Mouse (Mus musculus) large intestine, adult 2 months (tissue): ENCODE measurements around the gene Irak1bp1. TPM values are rescaled to one million over a fixed set of nuclear protein-coding genes. Genes with fewer than 3 reads are reported as not detected.

Experiments used
- DNase-seq: peaks from one replicate; pipeline ENCODE4 v3.0.0-alpha.2; 2012; ENCODE audit warnings: low read depth, low spot score
- WGBS: fragments of 180-500 bp; shearing (Covaris S2); methylation state at CpG from one replicate; pipeline ENCODE4 v1.1.7; 2018; 5-methylcytosine and 5-hydroxymethylcytosine counted together
- polyA plus RNA-seq: library from polyadenylated mRNA; depleted of rRNA; stranded (reverse); fragments of >200 nt; gene quantifications from 2 replicates; pipeline ENCODE4 v1.2.3, GENCODE M21; 2012; rRNA removed

Irak1bp1 gene
- polyA plus RNA-seq: 1.4 and 1.5 TPM in 2 replicates

DNA sequence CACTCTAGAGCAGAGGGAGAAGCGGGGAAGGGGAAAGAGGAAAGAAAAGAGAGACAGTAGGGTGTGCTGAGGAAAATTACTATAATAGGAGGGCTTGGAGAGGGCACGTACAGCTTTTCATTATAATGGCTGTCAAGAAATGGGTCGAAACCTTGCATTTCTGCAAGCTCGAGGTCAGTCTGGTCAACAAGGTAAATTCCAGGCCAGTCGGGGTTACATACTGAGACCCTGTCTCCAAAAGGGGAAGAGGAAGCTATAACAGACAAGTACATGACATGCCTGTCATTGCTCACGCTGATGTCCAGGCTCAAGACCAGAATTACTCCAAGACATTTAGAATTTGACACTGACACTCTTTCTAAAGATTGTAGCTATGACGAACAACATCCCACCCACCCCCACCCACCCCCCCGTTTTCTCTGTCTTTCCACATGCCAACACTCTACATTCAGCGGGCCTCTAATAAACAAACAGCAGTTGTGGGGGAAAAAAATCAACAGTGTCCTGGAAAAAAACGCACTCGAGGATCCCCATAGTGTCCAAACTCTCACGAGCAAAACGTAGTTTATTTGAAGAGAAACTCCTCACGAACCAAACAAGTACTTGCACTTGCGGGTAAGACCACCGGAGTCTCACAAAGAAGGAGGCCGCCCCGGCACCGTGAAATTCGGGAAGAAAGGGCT lies at the start of gene Irak1bp1:
Gene Irak1bp1, plus strand, starts transcription at position 534 of the 683 bp plus-strand sequence.
- WGBS: 16% methylated on average over 20 of the region's 20 CpGs
- no peak for DNase-seq

DNA sequence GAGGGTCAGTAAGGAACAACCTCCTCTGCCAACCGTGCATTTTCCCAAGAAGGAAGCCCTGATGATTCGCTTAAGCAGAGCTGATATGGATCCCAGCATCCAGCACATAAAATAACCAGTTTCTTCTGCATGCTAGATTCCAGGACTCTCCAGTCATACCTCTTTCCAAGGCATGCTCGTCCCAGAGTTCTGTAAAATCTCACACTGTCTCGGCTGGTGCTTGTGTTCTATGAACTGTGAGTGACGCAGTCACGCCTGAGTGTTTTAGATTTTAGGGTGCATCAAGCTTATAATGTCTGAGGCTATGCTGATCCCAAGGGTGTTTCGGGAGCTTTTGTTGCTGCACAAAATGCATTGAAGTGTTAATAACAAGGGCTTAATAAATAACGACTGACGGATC lies 41.0 kb upstream of the Irak1bp1 start:
- 71% methylated on average over 9 of the region's 9 CpGs for WGBS
- no peak for DNase-seq

DNA sequence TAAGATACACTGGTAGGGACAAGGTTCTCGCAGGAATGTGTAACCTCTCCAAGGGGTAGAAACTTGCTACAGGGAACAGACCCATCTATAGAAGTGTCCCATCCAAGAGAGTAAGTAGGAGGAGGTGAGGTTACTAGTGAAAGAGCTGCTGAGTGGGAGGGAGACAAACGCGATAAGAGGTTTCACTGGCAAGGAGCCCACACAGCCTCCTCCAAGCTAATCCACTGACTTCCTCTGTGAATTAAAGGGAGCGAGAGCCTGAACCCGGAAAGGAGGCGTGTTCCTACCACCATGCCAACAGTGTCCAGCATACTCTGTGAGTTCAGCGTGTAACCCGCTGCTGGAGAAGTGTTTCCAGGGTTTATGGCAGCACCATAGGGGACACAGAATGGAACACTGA lies 29.0 kb upstream of the Irak1bp1 start:
- no peak for DNase-seq

DNA sequence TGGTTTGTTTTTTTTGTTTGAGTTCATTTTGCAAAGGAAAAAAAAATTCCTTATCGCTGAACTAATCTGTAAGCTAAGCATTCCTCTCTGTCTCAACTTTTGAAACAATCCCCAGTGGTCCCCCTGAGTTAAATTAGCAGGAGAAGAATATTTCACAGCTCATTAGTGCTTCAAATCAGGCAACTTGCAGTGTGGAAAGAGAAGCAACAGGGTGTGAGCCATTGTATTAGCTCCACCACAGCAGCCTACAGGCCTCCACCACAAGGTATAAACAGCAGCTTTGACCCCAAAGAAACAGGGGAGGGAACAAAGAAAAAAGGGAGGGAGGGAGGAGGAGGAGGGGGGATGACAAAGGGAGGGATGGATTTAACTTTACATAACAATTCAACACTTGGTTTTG lies 22.2 kb upstream of the Irak1bp1 start:
- DNase-seq: no peak
- WGBS: 50% methylated on average over 1 of the region's 1 CpGs

More for the DNA sequence above, 29.0 kb upstream of the Irak1bp1 start:
- WGBS: 65% methylated on average over 8 of the region's 8 CpGs

DNA sequence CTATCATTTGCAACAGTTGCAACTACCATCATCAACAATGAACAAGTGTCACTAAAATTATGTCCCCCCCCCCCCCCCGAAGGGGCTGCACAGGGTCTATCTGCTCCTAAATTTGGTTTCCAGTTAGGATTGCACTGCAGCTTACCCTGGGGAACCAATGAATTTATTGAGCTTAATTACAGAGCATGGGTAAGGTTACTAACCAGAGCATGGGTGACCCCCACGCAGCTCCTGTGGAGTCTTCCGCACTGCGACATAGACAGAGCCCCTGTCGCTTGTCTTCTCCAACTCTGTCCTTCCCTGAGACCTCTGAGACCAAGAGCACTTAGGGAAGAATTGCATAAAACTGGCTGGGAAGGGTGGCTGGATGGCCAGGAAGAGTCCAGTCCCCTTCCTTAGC lies 21.7 kb upstream of the Irak1bp1 start:
- 64% methylated on average over 5 of the region's 5 CpGs for WGBS
- DNase-seq: no peak

DNA sequence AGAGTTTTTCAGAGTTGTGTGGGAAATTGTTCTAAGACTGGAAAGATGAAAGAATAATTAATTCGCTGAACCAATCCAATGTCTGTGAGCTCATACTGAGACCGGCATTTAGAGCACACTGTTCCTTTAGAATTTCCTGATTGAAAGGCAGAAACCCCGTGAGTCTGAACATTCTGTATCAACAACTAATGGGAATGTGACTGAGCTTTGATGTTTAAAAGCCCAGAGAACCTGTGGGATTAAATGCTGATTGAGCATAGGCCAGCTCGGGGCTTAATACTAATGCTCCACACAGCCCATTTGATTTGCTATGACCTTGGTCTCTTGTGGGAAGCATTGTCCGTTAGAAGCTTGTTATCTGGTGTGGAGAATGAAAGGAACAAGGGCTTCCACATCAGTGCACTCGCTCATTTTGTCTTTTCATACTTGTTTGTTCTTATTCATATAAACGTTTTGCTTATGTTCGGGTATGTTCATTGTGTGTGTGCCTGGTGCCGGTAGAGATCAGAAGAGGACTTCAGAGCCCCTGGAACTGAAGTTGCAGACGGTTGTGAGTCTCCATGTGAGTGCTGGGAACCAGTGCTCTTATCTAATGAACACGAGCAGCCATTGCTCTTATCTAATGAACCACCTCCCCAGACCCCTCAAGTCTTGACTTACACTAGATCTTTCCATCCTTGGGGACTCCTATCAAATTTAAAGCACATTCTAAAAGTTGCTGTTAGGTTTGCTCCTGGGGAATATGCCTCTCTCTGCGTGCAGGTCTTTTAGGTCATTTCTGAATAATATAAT lies 17.0 kb upstream of the Irak1bp1 start:
- no peak for DNase-seq
- WGBS: 71% methylated on average over 12 of the region's 12 CpGs

DNA sequence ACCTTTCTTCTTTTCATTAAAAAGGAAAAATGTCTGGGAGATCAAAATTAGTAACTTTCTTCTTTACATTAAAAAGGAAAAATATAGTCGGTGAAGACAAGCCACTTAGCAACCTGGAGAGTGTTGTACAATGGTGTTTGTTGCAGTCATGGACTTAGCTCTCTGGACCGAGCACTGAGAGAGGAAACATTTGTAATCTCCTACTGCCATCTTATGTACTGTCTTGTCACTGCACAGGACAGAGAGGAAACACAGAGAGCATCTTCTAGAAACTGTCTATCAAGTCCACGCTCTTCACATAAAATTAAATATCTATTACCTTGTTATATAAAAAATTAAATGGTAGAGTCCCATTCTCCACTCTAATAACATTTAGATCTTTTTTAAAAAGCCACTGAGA lies 14.8 kb upstream of the Irak1bp1 start:
- DNase-seq: no peak
- 46% methylated on average over 3 of the region's 3 CpGs for WGBS

DNA sequence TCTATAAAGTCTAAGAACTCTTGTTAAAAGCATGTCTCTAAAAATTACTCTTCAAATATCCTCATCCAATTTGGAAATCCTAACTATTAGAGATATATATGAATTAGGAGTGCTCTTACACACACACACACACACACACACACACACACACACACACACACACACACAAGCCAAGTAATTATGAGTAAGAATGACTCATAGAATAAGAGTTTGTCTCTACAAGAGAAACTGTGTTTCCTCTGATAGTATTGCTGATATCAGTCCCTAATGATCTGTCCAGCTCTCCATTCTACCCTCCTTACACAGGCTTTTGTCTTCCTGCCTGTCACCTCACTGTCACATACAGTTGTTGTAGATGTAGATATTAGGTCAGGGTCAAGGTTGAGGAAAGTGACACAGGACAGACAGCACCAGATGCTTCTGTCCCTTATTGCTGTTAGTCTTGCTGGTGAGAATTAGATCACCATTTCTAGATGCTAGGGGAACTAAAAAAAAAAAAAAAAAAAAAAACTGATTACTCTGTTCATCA lies 14.0 kb upstream of the Irak1bp1 start:
- no peak for DNase-seq

DNA sequence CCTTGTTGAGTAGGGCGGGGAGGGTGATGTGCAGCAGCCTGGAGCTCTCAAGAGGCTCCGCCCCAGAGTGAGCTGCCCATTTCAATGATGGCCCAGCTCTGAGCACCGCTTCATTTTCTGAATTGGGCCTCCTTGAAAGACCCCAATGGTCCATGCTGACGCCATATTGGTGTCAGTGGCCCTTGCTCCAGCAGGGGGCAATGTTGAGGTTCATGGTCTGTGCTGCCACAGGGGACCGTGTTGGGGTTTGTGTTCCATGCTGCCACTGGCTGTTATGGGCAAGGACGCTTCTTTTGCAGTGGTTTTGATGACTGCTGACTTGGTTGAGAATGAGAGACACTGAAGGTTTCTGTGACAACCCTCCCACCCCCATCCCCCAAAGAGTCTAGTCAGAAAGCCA lies 2.9 kb upstream of the Irak1bp1 start:
- 91% methylated on average over 6 of the region's 6 CpGs for WGBS
- no peak for DNase-seq

DNA sequence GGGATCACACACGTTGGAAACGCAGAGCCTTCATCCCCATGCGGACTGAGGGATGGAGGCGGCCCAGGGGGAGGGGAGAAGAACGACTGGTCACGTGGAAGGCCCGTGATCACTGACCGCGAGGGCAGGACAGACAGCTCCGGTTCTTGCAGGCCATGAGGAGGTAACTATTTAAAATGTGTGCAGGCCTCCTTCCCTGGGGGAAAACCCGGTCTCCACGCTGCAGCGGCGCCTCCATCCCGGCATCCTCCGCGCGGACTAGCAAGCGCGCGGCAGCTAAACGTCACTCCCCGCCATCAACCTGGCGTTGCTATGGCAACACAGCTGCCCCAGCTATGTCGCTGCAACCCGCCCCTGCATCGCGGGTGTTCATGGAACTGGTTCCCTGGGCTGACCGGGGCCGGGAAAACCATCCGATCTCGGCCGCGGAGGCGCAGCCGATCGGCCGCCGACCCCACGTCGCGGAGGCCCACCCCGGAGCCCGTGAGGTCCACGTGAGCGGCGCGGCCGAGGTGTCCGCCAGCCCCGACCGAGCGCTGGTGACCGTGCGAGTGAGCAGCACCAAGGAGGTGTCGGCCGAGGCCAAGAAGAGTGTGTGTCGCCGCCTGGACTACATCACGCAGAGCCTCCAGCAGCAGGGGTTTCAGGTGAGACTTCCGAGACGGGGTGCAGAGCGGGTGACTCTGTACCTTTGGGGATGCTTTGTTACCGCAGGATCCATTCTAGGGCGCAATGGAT lies 522 bp downstream of the Irak1bp1 start:
- 1% methylated on average over 65 of the region's 65 CpGs for WGBS

DNA sequence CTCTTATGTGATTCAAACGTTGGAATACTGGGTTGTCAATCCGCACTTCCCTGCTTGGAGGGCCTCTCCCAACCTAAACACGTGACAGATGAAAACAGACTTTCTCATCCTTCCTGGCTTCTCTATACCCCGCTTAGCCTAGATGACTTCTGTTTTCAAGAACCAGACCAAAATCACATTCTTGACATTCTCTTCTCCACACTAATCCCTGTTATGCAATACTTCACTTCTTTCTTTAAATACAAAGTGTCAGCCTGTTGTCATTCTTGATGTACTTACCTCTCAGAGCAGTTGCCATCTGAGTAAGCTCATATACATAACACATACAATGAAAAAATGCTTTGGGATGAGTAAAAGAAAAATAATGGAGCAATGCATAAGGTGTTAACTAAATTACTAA lies 2.6 kb downstream of the Irak1bp1 start:
- DNase-seq: no peak
- WGBS: 56% methylated on average over 4 of the region's 4 CpGs

More for the DNA sequence above, 522 bp downstream of the Irak1bp1 start:
- DNase-seq: no peak

DNA sequence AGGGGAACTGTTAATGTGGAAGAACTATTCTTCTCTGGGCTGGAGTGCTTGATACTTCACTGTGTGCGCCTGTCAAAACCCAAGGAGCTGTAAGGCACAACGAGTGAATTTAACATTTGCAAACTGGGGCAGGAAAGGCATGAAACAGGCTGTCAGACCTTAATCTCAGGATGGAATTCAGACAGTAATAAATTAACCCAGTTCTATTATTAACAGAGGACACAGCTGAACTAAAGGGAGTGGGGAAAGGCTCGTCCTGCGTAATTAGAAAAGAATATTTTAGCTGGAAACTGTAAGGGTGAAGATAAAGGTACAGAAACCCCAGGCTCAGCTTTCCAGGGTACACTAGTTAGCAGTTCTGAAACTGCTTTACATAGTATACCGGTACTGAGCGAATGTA lies 6.6 kb downstream of the Irak1bp1 start:
- no peak for DNase-seq
- 76% methylated on average over 6 of the region's 6 CpGs for WGBS

DNA sequence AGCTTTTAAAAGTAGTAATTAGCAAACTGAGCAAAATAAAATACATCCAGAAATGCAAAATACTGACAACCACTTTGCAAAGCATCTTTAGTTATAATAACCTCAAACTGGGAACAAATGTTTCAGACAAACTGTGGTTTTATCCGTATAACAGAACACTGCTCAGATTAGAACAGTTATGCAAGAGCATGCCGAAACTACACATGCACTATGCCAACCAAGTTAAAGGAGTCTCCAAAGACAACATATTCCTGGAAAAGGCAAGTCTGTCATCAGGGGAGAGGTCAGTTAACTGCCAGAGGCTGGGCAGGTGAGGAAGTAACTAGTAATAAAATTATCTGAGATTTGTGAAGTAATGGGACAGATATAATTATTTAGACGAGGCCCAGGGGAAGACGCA lies 13.3 kb downstream of the Irak1bp1 start:
- no peak for DNase-seq
- WGBS: 74% methylated on average over 4 of the region's 4 CpGs

DNA sequence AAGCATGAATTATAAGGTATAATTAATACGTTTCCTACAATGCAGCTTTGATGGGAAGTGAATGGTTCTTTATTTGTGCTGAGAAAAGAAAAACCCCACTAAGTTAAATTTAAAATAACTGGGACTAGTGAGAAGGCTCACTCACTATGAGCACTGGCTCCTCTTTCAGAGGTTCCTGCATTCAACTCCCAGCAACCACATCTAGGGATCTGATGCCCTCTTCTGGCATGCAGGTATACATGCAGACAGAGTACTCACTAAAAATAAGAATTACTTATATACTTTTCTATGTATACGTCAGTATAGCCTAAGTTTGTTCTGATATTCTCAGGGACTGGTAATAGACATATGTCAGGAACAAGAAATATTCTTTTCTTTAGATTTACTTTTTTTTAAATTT lies 24.7 kb downstream of the Irak1bp1 start:
- WGBS: 63% methylated on average over 2 of the region's 2 CpGs
- no peak for DNase-seq

DNA sequence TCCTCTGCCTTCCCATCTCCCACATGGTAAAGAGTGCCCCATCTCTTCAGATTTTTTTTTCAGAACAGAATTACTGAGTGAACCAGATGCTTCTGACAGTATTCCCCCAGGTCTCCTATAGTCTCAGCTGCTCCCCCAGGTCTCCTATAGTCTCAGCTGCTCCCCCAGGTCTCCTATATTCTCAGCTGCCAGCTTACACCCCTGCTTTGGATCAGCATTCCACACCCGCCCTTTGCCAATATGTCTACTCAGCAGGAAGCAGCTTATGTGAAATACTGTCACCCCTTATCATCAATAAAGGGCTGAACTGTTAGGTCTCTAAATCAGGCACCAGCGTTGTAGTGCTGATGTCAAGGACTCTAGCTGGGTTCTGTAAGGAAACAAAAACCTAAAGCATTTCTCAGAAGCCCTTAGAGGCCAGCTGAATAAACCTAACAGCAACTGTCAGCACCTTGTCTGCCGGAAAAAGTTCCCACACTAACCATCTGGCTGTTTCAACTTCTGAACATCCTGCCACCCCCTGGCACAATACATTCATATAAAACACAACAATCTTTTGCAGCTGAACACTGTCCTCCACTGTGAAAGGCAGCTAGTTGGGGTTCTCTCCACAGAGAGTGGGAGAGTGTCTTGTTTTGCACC lies 25.8 kb downstream of the Irak1bp1 start:
- WGBS: 35% methylated on average over 3 of the region's 3 CpGs
- no peak for DNase-seq

DNA sequence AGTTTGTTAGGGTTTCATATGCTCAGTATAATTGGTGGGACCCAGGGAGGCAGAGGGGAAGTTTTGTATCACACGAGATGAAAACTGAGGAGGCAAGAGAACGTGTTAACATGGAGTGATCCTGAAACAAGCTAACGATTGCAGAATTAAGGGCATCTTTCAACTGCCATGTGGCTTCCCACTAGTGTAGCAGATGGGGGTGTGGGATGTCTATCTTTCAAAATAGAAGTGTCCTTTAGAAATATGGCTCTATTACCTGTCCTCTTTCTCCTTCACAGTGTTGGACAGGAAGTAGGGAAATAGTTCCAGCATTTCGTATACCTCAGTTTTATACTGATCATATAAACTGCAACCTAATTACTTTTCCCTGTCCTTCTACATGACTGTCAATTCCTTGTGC lies 26.9 kb downstream of the Irak1bp1 start:
- no peak for DNase-seq
- WGBS: 70% methylated on average over 4 of the region's 4 CpGs

DNA sequence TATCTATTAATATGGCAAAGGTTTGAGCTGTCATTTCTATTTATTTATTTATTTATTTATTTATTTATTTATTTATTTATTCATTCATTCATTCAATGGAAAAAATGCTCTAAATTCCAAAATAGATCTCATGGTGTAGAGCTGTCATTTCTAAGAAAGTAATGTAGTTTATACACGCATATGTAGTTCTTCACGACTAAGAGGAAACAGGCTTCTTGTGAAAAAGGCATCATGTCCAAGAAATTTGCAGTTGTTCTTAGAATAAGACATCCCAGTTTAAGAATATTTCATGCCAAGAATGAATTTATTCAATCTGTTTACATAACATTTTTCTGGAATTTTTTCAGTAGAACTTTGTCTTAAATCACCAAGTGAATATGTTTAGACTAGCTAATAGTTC lies 31.5 kb downstream of the Irak1bp1 start:
- no peak for DNase-seq
- 89% methylated on average over 2 of the region's 2 CpGs for WGBS

DNA sequence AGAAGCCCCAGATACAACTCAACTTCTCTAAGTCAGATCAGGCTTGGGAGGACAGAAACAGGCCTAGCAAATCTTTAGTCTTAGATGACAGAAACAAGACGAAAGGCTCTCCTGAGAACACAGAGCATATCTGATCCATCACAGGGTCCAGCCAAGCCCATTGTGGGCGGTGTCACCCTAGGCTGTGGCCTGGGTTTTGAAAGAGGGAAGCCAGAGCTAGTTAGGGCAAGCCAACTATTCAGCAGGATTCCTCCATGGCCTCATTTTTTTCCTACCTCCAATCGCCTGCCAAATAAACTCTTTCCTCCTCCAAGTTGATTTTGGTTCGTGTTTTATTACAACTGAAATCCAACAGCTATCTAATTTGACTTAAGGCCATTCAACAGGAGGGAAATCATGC lies 32.0 kb downstream of the Irak1bp1 start:
- 72% methylated on average over 4 of the region's 4 CpGs for WGBS

DNA sequence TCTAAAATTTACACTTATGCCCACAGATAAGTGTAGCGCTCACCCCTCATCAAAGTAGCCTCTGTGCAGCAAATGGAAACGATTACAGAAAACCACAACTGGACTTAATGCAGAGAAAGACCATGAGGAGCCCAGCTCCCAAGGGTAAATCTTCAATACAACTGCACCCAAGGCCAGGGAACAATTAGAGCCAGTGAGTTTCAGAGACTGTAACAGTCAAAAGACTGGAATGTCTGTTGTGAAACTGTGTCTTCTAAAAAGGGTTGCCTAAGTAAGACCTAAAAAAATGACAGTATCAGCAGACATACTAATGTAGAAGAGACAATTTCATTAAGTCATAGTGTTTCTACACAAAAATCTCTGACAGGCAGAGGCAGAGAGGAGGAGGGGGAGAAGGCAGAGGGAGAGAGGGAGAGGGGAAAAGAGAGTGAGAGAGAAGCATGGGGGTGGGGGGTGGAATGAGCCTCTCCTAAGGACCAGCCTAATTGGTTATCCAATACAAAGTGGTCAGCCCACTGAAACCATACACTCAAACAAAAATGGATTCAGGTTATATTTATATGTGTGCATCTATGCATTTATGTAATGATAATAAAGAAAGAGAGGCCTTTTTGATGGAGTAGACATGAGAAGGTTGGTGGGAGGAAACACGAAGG lies 32.6 kb downstream of the Irak1bp1 start:
- 88% methylated on average over 3 of the region's 3 CpGs for WGBS
- DNase-seq: no peak

More for the DNA sequence above, 32.0 kb downstream of the Irak1bp1 start:
- DNase-seq: no peak
